Mouse (Mus musculus) spleen, adult 2 months (tissue): Measurements from ENCODE around the gene Stk17b. TPM values are rescaled to one million over a fixed set of nuclear protein-coding genes. Genes with fewer than 3 reads are reported as not detected.
A peak's percentile ranks its signal among the peaks of the same experiment; 100 is the strongest.
"Not testable (repeated sequence)": the region's sequence is repeated elsewhere in the genome, so short reads cannot be mapped to it uniquely, and the experiment has no call there.

Experiments used
- DNase-seq, 2 experiments: peaks; one replicate each; pipeline versions ENCODE4 v3.0.0 to v3.0.0-alpha.2; 2012 to 2021; ENCODE audit warnings: low spot score in 2 of 2, low read depth in 1 of 2
- H3K27ac ChIP-seq: fragments of 200-500 bp; 2 replicates; pipeline ENCODE4 v1.5.1; 2012; ENCODE audit warnings: low read length, inconsistent platforms; ENCODE audit not compliant: insufficient read depth
- H3K27me3 ChIP-seq: fragments of 200-500 bp; 2 replicates; pipeline ENCODE4 v1.6.1; 2012; ENCODE audit warnings: mild to moderate bottlenecking, moderate library complexity, low read length, inconsistent platforms; ENCODE audit not compliant: control insufficient read depth, insufficient read depth
- H3K36me3 ChIP-seq: fragments of 200-500 bp; 2 replicates; pipeline ENCODE4 v1.6.1; 2012; ENCODE audit warnings: mild to moderate bottlenecking, low read length, inconsistent platforms; ENCODE audit not compliant: control insufficient read depth, insufficient read depth
- H3K4me1 ChIP-seq: fragments of 200-500 bp; 2 replicates; pipeline ENCODE4 v1.6.1; 2011; ENCODE audit warnings: inconsistent platforms; ENCODE audit not compliant: control insufficient read depth, insufficient read depth, insufficient read length
- H3K4me3 ChIP-seq: fragments of 200-500 bp; 2 replicates; pipeline ENCODE4 v1.5.1; 2011; ENCODE audit warnings: mild to moderate bottlenecking, inconsistent platforms; ENCODE audit not compliant: insufficient read depth, insufficient read length; ENCODE audit errors: extremely low read depth
- CTCF ChIP-seq: fragments of 200-500 bp; IDR thresholded peaks from 2 replicates; pipeline ENCODE4 v1.5.1; 2011; ENCODE audit warnings: mild to moderate bottlenecking, inconsistent platforms; ENCODE audit not compliant: insufficient read depth, insufficient read length, insufficient replicate concordance; ENCODE audit errors: extremely low read depth
- POLR2A ChIP-seq: fragments of 200-500 bp; IDR thresholded peaks from 2 replicates; pipeline ENCODE4 v1.6.1; 2011; ENCODE audit warnings: low read depth, low read length, inconsistent platforms
- WGBS: fragments of 180-500 bp; shearing (Covaris S2); methylation state at CpG from one replicate; pipeline ENCODE4 v1.1.7; 2018; 5-methylcytosine and 5-hydroxymethylcytosine counted together
- polyA plus RNA-seq: library from polyadenylated mRNA; depleted of rRNA; stranded (reverse); fragments of >200 nt; gene quantifications from 2 replicates; pipeline ENCODE4 v1.2.3, GENCODE M21; 2012

Stk17b gene
- polyA plus RNA-seq, 1 experiment: 30.0 TPM

DNA sequence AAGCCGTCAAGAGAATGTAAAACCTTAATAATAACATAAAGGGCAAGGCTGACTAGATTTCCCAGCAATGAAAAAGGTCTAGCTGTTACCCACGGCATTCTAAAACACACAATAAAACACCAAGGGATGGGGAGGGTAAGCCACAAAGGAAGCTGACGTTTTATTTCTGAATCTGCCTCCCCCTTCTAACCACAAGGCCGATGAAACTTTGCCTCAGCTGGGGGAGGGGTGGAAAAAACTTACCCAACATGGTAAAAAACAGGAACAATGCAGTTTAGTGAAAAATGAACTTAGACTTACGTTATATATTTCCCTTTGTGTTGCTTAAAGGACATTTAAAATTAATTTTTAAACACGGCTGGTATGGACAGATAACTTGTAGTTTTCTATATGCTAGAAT is 11.0 kb downstream of the Stk17b start:
- Histone ChIP-seq H3K4me3 (peak overlapping the region; percentile 13; the same call in 1 of the 2 replicates), H3K4me1 (peaks cover 7% of the 10 kb centered on the region), H3K36me3 (peaks cover 25% of the 10 kb centered on the region), H3K27me3 (no peaks in the 10 kb centered on the region), H3K27ac (no peak overlapping the region; the same call in 1 of the 2 replicates)
- DNase-seq: peak; percentile 86 to 93
- TF ChIP-seq CTCF (no peak), POLR2A (peak; percentile 53)
- 2% methylated on average over 6 of the region's 6 CpGs for WGBS

DNA sequence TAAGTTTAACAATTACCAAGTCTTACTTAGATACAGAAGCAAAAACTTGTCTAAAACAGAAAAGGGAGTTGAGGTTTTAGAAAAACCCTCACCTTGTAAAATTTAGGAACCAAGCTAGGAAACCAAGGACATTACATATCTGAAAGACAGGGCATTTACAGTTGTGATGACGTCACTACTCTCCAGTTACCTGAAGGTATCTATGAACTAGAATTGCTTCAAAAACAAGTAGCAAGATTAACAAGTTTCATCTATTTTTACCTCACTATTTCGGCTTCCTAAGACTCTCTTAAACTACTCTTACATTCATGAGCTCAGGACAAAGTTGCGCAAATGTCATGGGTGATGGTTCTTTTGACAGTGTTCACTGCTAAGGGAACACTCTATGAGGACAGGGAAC is 12.1 kb downstream of the Stk17b start:
- WGBS: 35% methylated on average over 3 of the region's 3 CpGs
- Histone ChIP-seq H3K36me3 (peaks cover 24% of the 10 kb centered on the region), H3K27me3 (no peaks in the 10 kb centered on the region), H3K4me1 (peaks cover 5% of the 10 kb centered on the region), H3K4me3 (no peak overlapping the region), H3K27ac (peak overlapping the region; percentile 95; the same call in 1 of the 2 replicates)
- TF ChIP-seq CTCF (no peak), POLR2A (no peak)
- DNase-seq: no peak

DNA sequence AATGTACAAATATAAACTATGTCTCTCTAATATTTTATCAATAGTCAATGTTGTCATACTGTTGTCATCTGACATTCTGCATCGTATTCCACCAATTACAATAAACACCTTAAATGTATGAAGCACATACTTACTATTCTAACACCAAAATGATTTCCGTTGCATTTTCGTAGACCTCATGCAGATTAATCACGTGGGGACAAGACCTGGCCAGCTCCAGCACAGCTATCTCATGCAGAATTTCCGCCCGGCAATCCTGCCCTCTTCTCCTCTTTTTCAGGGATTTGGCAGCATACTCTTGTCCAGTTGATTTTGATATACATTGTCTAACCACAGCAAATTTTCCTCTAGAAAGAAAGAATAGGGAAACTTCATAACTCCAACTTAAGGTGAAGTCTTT is 13.5 kb downstream of the Stk17b start:
- Histone ChIP-seq H3K4me3 (no peak overlapping the region), H3K36me3 (peaks cover 24% of the 10 kb centered on the region), H3K4me1 (peaks cover 2% of the 10 kb centered on the region), H3K27me3 (no peaks in the 10 kb centered on the region), H3K27ac (no peak overlapping the region)
- no peak for DNase-seq
- TF ChIP-seq CTCF (no peak), POLR2A (no peak)
- WGBS: 76% methylated on average over 6 of the region's 6 CpGs

DNA sequence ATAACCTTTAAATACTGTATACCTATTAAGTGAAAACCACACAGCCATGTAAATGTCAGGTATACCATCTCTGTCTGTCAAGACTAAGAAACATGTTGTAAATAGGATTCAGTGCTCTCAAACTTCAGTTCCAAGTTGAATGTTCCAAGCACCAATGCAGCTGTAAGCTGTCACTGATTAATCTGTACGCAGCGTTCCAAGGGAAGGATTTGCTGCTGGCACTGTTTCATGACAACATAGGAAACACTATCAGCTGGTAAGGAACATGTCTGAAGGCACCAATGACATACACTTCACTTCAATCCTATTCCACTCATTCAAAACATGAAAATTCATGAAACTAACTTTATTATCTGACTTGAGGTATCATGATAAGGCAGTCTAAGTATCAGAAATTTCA is 18.9 kb downstream of the Stk17b start:
- H3K27me3 ChIP-seq: no peaks in the 10 kb centered on the region
- H3K4me3 ChIP-seq: no peak overlapping the region
- TF ChIP-seq CTCF (no peak), POLR2A (no peak)
- peaks cover 50% of the 10 kb centered on the region for H3K36me3 ChIP-seq
- WGBS: 89% methylated on average over 2 of the region's 2 CpGs
- no peaks in the 10 kb centered on the region; the same call in none of the 2 replicates for H3K4me1 ChIP-seq
- no peak for DNase-seq
- no peak overlapping the region for H3K27ac ChIP-seq

DNA sequence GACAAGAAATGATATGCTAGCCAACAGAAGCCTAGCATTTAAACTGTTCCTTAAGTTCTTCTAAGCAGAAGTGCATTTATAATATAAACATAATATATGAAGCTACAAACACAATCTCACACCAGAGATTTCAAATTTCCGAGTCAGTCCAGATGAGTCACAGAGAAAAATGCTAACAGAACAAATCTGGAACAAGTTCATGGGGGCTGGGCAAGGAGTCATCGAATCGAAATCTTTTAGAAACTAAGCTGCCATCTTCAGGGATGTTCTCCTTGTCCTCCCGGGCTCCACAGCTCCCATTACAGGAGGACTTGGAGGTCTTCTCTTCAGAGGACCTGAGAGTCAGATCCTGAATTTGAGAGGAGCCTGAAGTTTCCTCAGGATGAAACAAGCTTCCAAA is 27.7 kb downstream of the Stk17b start:
- no peaks in the 10 kb centered on the region for H3K4me1 ChIP-seq
- WGBS: 89% methylated on average over 4 of the region's 4 CpGs
- no peak overlapping the region for H3K27ac ChIP-seq
- TF ChIP-seq CTCF (no peak), POLR2A (no peak)
- H3K27me3 ChIP-seq: no peaks in the 10 kb centered on the region
- no peak overlapping the region for H3K4me3 ChIP-seq
- peaks cover 43% of the 10 kb centered on the region for H3K36me3 ChIP-seq
- no peak for DNase-seq

DNA sequence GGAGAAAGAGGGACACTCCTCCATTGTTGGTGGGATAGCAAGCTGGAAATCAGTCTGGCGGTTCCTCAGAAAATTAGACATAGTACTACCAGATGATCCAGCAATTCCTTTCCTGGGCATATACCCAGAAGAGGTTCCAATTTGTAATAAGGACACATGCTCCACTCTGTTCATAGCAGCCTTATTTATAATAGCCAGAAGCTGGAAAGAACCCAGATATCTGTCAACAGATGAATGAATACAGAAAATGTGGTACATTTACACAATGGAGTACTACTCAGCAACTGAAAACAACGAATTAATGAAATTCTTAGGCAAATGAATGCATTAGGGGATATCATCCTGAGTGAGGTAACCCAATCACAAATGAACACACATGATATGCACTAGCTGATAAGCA is 31.5 kb downstream of the Stk17b start:
- H3K4me1 ChIP-seq, DNase-seq, H3K27ac ChIP-seq, H3K4me3 ChIP-seq, H3K27me3 ChIP-seq: not testable (repeated sequence)
- WGBS: 91% methylated on average over 2 of the region's 2 CpGs
- H3K36me3 ChIP-seq: peaks cover 22% of the 10 kb centered on the region

DNA sequence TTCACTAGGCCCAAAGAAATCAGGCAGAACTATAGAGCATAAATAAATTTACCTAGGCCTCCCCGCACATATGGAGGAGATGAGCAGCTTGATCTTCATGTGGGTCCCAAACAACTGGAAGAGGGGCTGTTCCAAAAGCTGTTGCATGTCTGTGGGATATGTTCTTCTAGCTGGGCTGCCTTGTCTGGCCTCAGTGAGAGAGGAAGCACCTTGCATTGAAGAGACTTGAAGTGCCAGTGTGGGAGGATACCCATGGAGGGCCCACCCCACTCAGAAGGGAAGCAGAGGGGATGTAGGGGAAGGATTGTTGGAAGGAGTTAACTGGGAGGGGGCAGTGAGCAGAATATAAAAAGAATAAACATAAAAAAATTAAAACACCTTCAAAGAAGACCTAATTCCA is 33.9 kb downstream of the Stk17b start:
- Histone ChIP-seq H3K4me1 (no peaks in the 10 kb centered on the region), H3K27ac (no peak overlapping the region), H3K27me3 (no peaks in the 10 kb centered on the region), H3K36me3 (peaks cover 7% of the 10 kb centered on the region), H3K4me3 (no peak overlapping the region)
- DNase-seq: no peak
- no peak for TF ChIP-seq CTCF
- no peak for TF ChIP-seq POLR2A
- 96% methylated on average over 1 of the region's 1 CpGs for WGBS

DNA sequence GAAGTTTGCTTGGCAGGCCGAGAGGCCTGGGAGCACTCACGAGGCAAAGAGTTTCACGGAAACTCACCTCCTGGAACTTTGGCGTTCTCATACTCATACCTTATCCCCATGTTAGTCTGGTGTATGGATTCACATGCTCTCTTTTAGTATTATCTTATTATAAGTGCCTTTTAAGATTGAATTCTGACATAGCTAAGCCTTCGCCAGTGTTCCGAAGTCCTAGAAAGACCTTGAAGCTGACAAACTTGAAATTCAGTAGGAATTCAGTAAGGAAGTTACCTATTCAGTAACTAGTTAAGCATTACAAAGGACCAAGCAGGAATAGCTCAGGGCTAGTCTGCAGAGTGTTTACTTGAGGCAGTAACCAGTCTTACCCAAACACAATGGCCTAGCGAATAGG is 34.3 kb downstream of the Stk17b start:
- H3K4me1 ChIP-seq, H3K4me3 ChIP-seq, H3K36me3 ChIP-seq, H3K27me3 ChIP-seq, DNase-seq, H3K27ac ChIP-seq: not testable (repeated sequence)
- WGBS: 92% methylated on average over 7 of the region's 7 CpGs

DNA sequence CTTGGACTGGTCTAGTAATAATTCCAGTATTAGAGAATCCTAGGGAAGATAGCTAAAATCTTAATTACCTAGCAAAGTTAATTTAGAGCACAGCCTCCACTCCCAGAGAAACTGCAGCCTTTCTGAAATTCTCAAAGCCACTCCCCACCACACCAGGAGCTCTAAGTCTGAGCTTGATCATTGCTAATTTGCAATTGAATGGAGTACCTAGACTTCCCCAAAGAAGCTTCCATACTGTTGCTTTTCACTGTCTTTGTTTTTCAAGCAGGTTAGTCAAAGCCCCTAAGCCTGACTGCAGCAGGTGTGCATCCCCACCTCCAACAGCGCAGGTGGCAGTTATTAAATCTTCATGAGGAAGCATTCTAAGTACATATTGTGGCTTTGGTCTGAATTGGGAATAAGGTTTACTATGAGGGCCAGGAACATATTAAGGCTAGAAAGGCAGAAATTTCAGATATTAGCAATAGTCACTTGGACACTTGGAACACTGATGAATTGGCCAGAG is 35.1 kb downstream of the Stk17b start:
- DNase-seq, H3K36me3 ChIP-seq, H3K4me1 ChIP-seq, H3K27ac ChIP-seq, H3K4me3 ChIP-seq, H3K27me3 ChIP-seq: not testable (repeated sequence)
- WGBS: 96% methylated on average over 1 of the region's 1 CpGs
